ENCODE assay signal across 21 mouse cellular contexts in genomic region chr4:136256696-136257095, GRCm38 (mm10). TPM values are rescaled to one million over a fixed set of nuclear protein-coding genes. Genes with fewer than 3 reads are reported as not detected.
"Had no signal": no experiment of that assay in that cellular context is flagged by ENCODE, and none has a peak within 500 bp of the region (broad histone marks: within the 10 kb centered on the region; RNA-seq: fewer than 3 reads in every experiment).

No protein-coding gene starts in this region.

- H3K27ac ChIP-seq: layer of hippocampus, adult 2 months; limb, embryonic 10.5 days; limb, embryonic 13.5 days; lung, embryonic 15.5 days; neural tube, embryonic 12.5 days; stomach, embryonic 15.5 days had no signal

- H3K9ac ChIP-seq: limb, embryonic 13.5 days; lung, embryonic 15.5 days; neural tube, embryonic 12.5 days; stomach, embryonic 15.5 days had no signal

- H3K27me3 ChIP-seq: neural tube, embryonic 12.5 days; stomach, embryonic 15.5 days had no signal

- DNase-seq: kidney, adult 18-20 months; kidney, adult 9 months; kidney, postnatal 14 days; kidney, postnatal 4 days; layer of hippocampus, adult 9-11 months; layer of hippocampus, postnatal 36 days; lung, adult 18-20 months; lung, postnatal 10 days; lung, postnatal 36 days; midbrain, embryonic 14.5 days; retina, postnatal 1 day; right cerebral cortex, postnatal 25 days; spleen, adult 18-20 months; thymus, postnatal 25 days had no signal

- H3K4me1 ChIP-seq: limb, embryonic 13.5 days; neural tube, embryonic 12.5 days had no signal

- H3K4me3 ChIP-seq: layer of hippocampus, adult 2 months; limb, embryonic 10.5 days; limb, embryonic 13.5 days; lung, embryonic 15.5 days; neural tube, embryonic 12.5 days; stomach, embryonic 15.5 days had no signal

- H3K9me3 ChIP-seq: limb, embryonic 10.5 days; limb, embryonic 13.5 days; lung, embryonic 15.5 days; neural tube, embryonic 12.5 days; stomach, embryonic 15.5 days had no signal

- H3K4me2 ChIP-seq: limb, embryonic 13.5 days; lung, embryonic 15.5 days; neural tube, embryonic 12.5 days; stomach, embryonic 15.5 days had no signal

- H3K36me3 ChIP-seq: limb, embryonic 10.5 days; limb, embryonic 13.5 days; lung, embryonic 15.5 days; neural tube, embryonic 12.5 days; stomach, embryonic 15.5 days had no signal

- ATAC-seq: inflammation-experienced regulatory T-cells, adult 6 months had no signal

RNA-seq across cellular contexts. Expression of gene Tcea3, which starts 9.2 kb away (rescaled TPM):
- total RNA-seq: layer of hippocampus, adult 2 months had no signal
